Mouse (Mus musculus): Measurements from ENCODE around the gene Sdsl. TPM values are rescaled to one million over a fixed set of nuclear protein-coding genes. Genes with fewer than 3 reads are reported as not detected.
"Not testable (repeated sequence)": the region's sequence is repeated elsewhere in the genome, so short reads cannot be mapped to it uniquely, and the experiment has no call there.

Gene Sdsl
- polyA plus RNA-seq, 1 experiment from 2014 or later: 1.6 TPM

- not testable (repeated sequence) for H3K27ac ChIP-seq (replicated peaks; ENCODE audit: low read depth, low read length); H3K4me1 ChIP-seq (ENCODE audit: control insufficient read depth, insufficient read depth, low read length); H3K4me2 ChIP-seq (ENCODE audit: low read depth, low read length); H3K9ac ChIP-seq (ENCODE audit: low read depth, low read length); DNase-seq (ENCODE audit: low spot score); ATAC-seq (ENCODE audit: low read depth); H3K9me3 ChIP-seq (ENCODE audit: control insufficient read depth, low read length); H3K27me3 ChIP-seq (replicated peaks; ENCODE audit: control insufficient read depth, insufficient read depth, low read length); H3K4me3 ChIP-seq (ENCODE audit: low read depth, low read length)
- 90% methylated on average over 9 of the region's 9 CpGs for WGBS
- H3K36me3 ChIP-seq (ENCODE audit: control insufficient read depth, insufficient read depth, low read length): peaks cover 11% of the 10 kb centered on the region; the same call in 1 of the 2 replicates
Measured at GRCm38 (mm10) chr5:120500609-120501008, 28.0 kb upstream of the Sdsl start.

- ATAC-seq (ENCODE audit: low read depth) (no peak), DNase-seq (ENCODE audit: low spot score) (no peak)
- Histone ChIP-seq H3K9me3 (ENCODE audit: control insufficient read depth, low read length) (no peaks in the 10 kb centered on the region), H3K4me1 (ENCODE audit: control insufficient read depth, insufficient read depth, low read length) (peaks cover 9% of the 10 kb centered on the region), H3K4me3 (ENCODE audit: low read depth, low read length) (no peak overlapping the region), H3K27me3 (replicated peaks; ENCODE audit: control insufficient read depth, insufficient read depth, low read length) (no peaks in the 10 kb centered on the region), H3K27ac (replicated peaks; ENCODE audit: low read depth, low read length) (no peak overlapping the region), H3K36me3 (ENCODE audit: control insufficient read depth, insufficient read depth, low read length) (peaks cover 21% of the 10 kb centered on the region; the same call in 1 of the 2 replicates), H3K4me2 (ENCODE audit: low read depth, low read length) (no peak overlapping the region), H3K9ac (ENCODE audit: low read depth, low read length) (no peak overlapping the region)
- WGBS: 85% methylated on average over 4 of the region's 4 CpGs
Measured at GRCm38 (mm10) chr5:120499202-120499601, 26.6 kb upstream of the Sdsl start.

GRCm38 (mm10) chr5:120497071-120497470 is 24.5 kb upstream of the Sdsl start:
- no peak overlapping the region for H3K4me2 ChIP-seq (ENCODE audit: low read depth, low read length)
- H3K4me1 ChIP-seq (ENCODE audit: control insufficient read depth, insufficient read depth, low read length): peaks cover 1% of the 10 kb centered on the region
- H3K36me3 ChIP-seq (ENCODE audit: control insufficient read depth, insufficient read depth, low read length): peaks cover 42% of the 10 kb centered on the region
- H3K27me3 ChIP-seq (replicated peaks; ENCODE audit: control insufficient read depth, insufficient read depth, low read length): no peaks in the 10 kb centered on the region
- H3K27ac ChIP-seq (replicated peaks; ENCODE audit: low read depth, low read length): no peak overlapping the region
- 87% methylated on average over 3 of the region's 3 CpGs for WGBS
- no peak overlapping the region for H3K9ac ChIP-seq (ENCODE audit: low read depth, low read length)
- H3K4me3 ChIP-seq (ENCODE audit: low read depth, low read length): no peak overlapping the region
- no peak for DNase-seq (ENCODE audit: low spot score)
- ATAC-seq (ENCODE audit: low read depth): no peak
- no peaks in the 10 kb centered on the region for H3K9me3 ChIP-seq (ENCODE audit: control insufficient read depth, low read length)

GRCm38 (mm10) chr5:120495703-120496226 is 23.2 kb upstream of the Sdsl start:
- no peak for DNase-seq (ENCODE audit: low spot score)
- Histone ChIP-seq H3K27ac (replicated peaks; ENCODE audit: low read depth, low read length) (no peak overlapping the region), H3K9ac (ENCODE audit: low read depth, low read length) (no peak overlapping the region), H3K9me3 (ENCODE audit: control insufficient read depth, low read length) (no peaks in the 10 kb centered on the region), H3K36me3 (ENCODE audit: control insufficient read depth, insufficient read depth, low read length) (peaks cover 49% of the 10 kb centered on the region), H3K4me2 (ENCODE audit: low read depth, low read length) (no peak overlapping the region), H3K27me3 (replicated peaks; ENCODE audit: control insufficient read depth, insufficient read depth, low read length) (no peaks in the 10 kb centered on the region), H3K4me1 (ENCODE audit: control insufficient read depth, insufficient read depth, low read length) (no peaks in the 10 kb centered on the region), H3K4me3 (ENCODE audit: low read depth, low read length) (no peak overlapping the region)
- no peak for ATAC-seq (ENCODE audit: low read depth)
- WGBS: 87% methylated on average over 13 of the region's 13 CpGs

GRCm38 (mm10) chr5:120495064-120495702 is 22.6 kb upstream of the Sdsl start:
- ATAC-seq (ENCODE audit: low read depth): no peak
- 72% methylated on average over 10 of the region's 10 CpGs for WGBS

GRCm38 (mm10) chr5:120493873-120494395 is 21.3 kb upstream of the Sdsl start:
- H3K4me3 ChIP-seq (ENCODE audit: low read depth, low read length): no peak overlapping the region
- no peak overlapping the region for H3K9ac ChIP-seq (ENCODE audit: low read depth, low read length)
- H3K27ac ChIP-seq (replicated peaks; ENCODE audit: low read depth, low read length): no peak overlapping the region
- WGBS: 80% methylated on average over 8 of the region's 9 CpGs
- no peaks in the 10 kb centered on the region for H3K9me3 ChIP-seq (ENCODE audit: control insufficient read depth, low read length)
- no peaks in the 10 kb centered on the region for H3K4me1 ChIP-seq (ENCODE audit: control insufficient read depth, insufficient read depth, low read length)
- DNase-seq (ENCODE audit: low spot score) (no peak), ATAC-seq (ENCODE audit: low read depth) (no peak)
- H3K4me2 ChIP-seq (ENCODE audit: low read depth, low read length): no peak overlapping the region
- peaks cover 49% of the 10 kb centered on the region for H3K36me3 ChIP-seq (ENCODE audit: control insufficient read depth, insufficient read depth, low read length)
- H3K27me3 ChIP-seq (replicated peaks; ENCODE audit: control insufficient read depth, insufficient read depth, low read length): no peaks in the 10 kb centered on the region

More at GRCm38 (mm10) chr5:120495064-120495702, 22.6 kb upstream of the Sdsl start:
- H3K27me3 ChIP-seq (replicated peaks; ENCODE audit: control insufficient read depth, insufficient read depth, low read length): no peaks in the 10 kb centered on the region
- H3K4me3 ChIP-seq (ENCODE audit: low read depth, low read length): no peak overlapping the region
- no peak overlapping the region for H3K9ac ChIP-seq (ENCODE audit: low read depth, low read length)
- DNase-seq (ENCODE audit: low spot score): no peak
- no peak overlapping the region for H3K4me2 ChIP-seq (ENCODE audit: low read depth, low read length)
- H3K27ac ChIP-seq (replicated peaks; ENCODE audit: low read depth, low read length): no peak overlapping the region
- H3K36me3 ChIP-seq (ENCODE audit: control insufficient read depth, insufficient read depth, low read length): peaks cover 49% of the 10 kb centered on the region
- no peaks in the 10 kb centered on the region for H3K9me3 ChIP-seq (ENCODE audit: control insufficient read depth, low read length)
- H3K4me1 ChIP-seq (ENCODE audit: control insufficient read depth, insufficient read depth, low read length): no peaks in the 10 kb centered on the region

- Histone ChIP-seq H3K27ac (replicated peaks; ENCODE audit: low read depth, low read length) (no peak overlapping the region), H3K4me2 (ENCODE audit: low read depth, low read length) (no peak overlapping the region), H3K4me1 (ENCODE audit: control insufficient read depth, insufficient read depth, low read length) (no peaks in the 10 kb centered on the region), H3K9me3 (ENCODE audit: control insufficient read depth, low read length) (no peaks in the 10 kb centered on the region), H3K9ac (ENCODE audit: low read depth, low read length) (no peak overlapping the region), H3K27me3 (replicated peaks; ENCODE audit: control insufficient read depth, insufficient read depth, low read length) (no peaks in the 10 kb centered on the region), H3K4me3 (ENCODE audit: low read depth, low read length) (no peak overlapping the region), H3K36me3 (ENCODE audit: control insufficient read depth, insufficient read depth, low read length) (peaks cover 49% of the 10 kb centered on the region)
- ATAC-seq (ENCODE audit: low read depth): no peak
- DNase-seq (ENCODE audit: low spot score): no peak
- 86% methylated on average over 6 of the region's 6 CpGs for WGBS
Measured at GRCm38 (mm10) chr5:120493440-120493839, 20.8 kb upstream of the Sdsl start.

GRCm38 (mm10) chr5:120492437-120492836 is 19.8 kb upstream of the Sdsl start:
- no peak for DNase-seq (ENCODE audit: low spot score)
- Histone ChIP-seq H3K4me1 (ENCODE audit: control insufficient read depth, insufficient read depth, low read length) (no peaks in the 10 kb centered on the region), H3K4me3 (ENCODE audit: low read depth, low read length) (no peak overlapping the region), H3K27me3 (replicated peaks; ENCODE audit: control insufficient read depth, insufficient read depth, low read length) (no peaks in the 10 kb centered on the region), H3K9me3 (ENCODE audit: control insufficient read depth, low read length) (no peaks in the 10 kb centered on the region), H3K9ac (ENCODE audit: low read depth, low read length) (no peak overlapping the region), H3K27ac (replicated peaks; ENCODE audit: low read depth, low read length) (no peak overlapping the region), H3K4me2 (ENCODE audit: low read depth, low read length) (no peak overlapping the region), H3K36me3 (ENCODE audit: control insufficient read depth, insufficient read depth, low read length) (peaks cover 48% of the 10 kb centered on the region)
- WGBS: 71% methylated on average over 10 of the region's 11 CpGs
- ATAC-seq (ENCODE audit: low read depth): no peak

Data from embryonic facial prominence, embryonic 14.5 days (tissue).